Mouse (Mus musculus) thymus, postnatal 14 days (tissue): ENCODE data around the gene Elmo3.
A peak's percentile ranks its signal among the peaks of the same experiment; 100 is the strongest.

Experiments
- DNase-seq: peaks from one replicate; pipeline ENCODE4 v3.0.0; 2021

Gene Elmo3

GRCm38 (mm10) chr8:105355179-105356024 is 50.0 kb downstream of the Elmo3 start:
- DNase-seq = peak; percentile 76

- DNase-seq = no peak
Measured at GRCm38 (mm10) chr8:105356681-105357080, 51.3 kb downstream of the Elmo3 start.

- no peak for DNase-seq
Measured at GRCm38 (mm10) chr8:105359208-105359607, 53.8 kb downstream of the Elmo3 start.

GRCm38 (mm10) chr8:105359646-105360045 is 54.2 kb downstream of the Elmo3 start:
- no peak for DNase-seq
